Mouse (Mus musculus): ENCODE data around the gene Arhgap20. TPM values are rescaled to one million over a fixed set of nuclear protein-coding genes. Genes with fewer than 3 reads are reported as not detected.

The Arhgap20 gene
- polyA plus RNA-seq, 1 experiment from 2014 or later, result 19.0 TPM

DNA sequence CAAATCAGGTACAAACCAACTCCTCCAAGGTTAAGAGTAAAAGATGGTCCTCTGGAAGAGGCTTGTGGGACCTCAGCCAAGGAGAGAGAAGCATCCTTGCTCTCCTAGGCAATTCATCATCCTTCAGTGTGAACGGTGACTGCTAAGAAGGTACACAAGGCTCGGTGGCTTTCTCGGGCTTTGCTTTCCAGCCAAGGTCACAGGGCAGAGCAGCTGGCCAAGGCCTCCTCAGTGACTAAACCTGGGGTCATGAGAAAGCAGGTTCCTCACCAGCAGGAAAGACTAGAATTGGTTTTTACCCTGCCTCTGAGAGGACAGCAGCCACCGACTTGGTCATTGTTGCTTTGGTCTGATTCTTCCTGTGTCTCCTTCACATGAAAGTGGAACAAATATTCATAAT, 116.7 kb downstream of the Arhgap20 start:
- H3K4me1 ChIP-seq, result no peaks in the 10 kb centered on the region
- H3K9ac ChIP-seq, result no peak overlapping the region
- H3K4me2 ChIP-seq (replicated peaks), result no peak overlapping the region
- no peaks in the 10 kb centered on the region for H3K9me3 ChIP-seq
- H3K36me3 ChIP-seq, result no peaks in the 10 kb centered on the region
- H3K27ac ChIP-seq, result no peak overlapping the region
- H3K4me3 ChIP-seq, result no peak overlapping the region
- no peaks in the 10 kb centered on the region for H3K27me3 ChIP-seq (replicated peaks)
- no peak for ATAC-seq (ENCODE audit: low FRiP score, low read depth)
- WGBS, result 74% methylated on average over 4 of the region's 4 CpGs

- no peaks in the 10 kb centered on the region for H3K36me3 ChIP-seq
- no peaks in the 10 kb centered on the region for H3K4me1 ChIP-seq
- 88% methylated on average over 4 of the region's 4 CpGs for WGBS
- no peak overlapping the region for H3K9ac ChIP-seq
- no peaks in the 10 kb centered on the region for H3K9me3 ChIP-seq
- no peaks in the 10 kb centered on the region for H3K27me3 ChIP-seq (replicated peaks)
- H3K4me2 ChIP-seq (replicated peaks), result no peak overlapping the region
- no peak overlapping the region for H3K27ac ChIP-seq
- H3K4me3 ChIP-seq, result no peak overlapping the region
- no peak for ATAC-seq (ENCODE audit: low FRiP score, low read depth)
Observed at GRCm38 (mm10) chr9:51883319-51883718, 118.2 kb downstream of the Arhgap20 start.

GRCm38 (mm10) chr9:51892921-51893320, 127.8 kb downstream of the Arhgap20 start:
- Histone ChIP-seq H3K9ac (no peak overlapping the region), H3K9me3 (no peaks in the 10 kb centered on the region), H3K36me3 (no peaks in the 10 kb centered on the region), H3K4me1 (no peaks in the 10 kb centered on the region), H3K27ac (no peak overlapping the region), H3K27me3 (replicated peaks) (no peaks in the 10 kb centered on the region), H3K4me2 (replicated peaks) (no peak overlapping the region), H3K4me3 (no peak overlapping the region)
- no peak for ATAC-seq (ENCODE audit: low FRiP score, low read depth)
- 100% methylated on average over 1 of the region's 1 CpGs for WGBS

Other genes starting within 250 kb of the Arhgap20 start
- gene Fdx1, start 198.2 kb downstream of the Arhgap20 start, polyA plus RNA-seq (2016; fragmentation: Nextera tagmentation; extraction: Ambion mirVana), result 46.1 and 49.0 TPM in 2 replicates

Data from neural tube, embryonic 12.5 days (tissue).